Comparison of ENCODE assay signal across 10 mouse cellular contexts in the genomic region with DNA sequence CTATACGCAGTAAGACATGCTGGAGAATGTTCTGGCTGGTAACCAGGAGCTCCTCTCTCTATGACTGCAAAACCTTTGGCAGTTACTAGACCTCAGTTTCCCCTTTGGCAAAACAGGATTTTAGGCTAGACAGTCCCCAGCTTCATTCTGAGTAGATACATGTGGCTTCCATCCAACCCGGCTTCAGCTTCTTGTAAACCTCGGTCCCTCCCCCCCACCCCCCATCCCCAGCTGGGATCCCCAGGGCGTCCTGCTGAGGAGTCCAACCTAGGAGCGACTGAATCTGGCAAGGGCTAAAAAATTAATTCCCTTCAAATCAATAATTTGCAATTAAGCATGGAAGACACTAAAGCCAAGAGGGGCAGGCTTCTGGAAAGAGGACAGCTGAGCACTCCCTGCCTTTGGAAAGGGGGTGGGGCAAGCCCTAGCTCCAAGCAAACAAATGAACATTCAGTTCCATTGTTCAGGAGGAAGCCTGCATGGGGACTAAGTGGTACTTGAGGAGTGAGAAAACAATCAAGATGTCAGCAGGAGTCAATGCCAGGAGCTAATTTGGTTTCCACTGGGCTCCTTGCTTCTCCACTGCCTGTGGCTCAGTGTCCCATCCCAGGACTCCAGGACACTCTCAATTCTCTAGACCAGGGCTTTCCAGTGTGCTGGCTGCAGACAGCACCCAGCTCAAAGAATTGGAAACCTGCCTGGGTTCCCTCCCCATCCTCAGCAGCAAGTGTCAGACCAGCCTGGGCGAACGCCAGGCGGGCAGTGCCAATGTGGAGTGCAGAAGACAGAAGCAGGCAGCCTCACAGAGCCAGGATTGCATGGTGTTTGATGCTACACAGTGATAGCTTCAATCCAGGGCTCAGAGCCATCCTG.
A peak's percentile ranks its signal among the peaks of the same experiment; 100 is the strongest.
DNase-seq lines count a peak whose midpoint lies in the region; ATAC-seq and TF ChIP-seq lines count a peak whose summit lies in the region.
"Had no signal": no experiment of that assay in that cellular context is flagged by ENCODE, and none has a peak within 500 bp of the region (broad histone marks: within the 10 kb centered on the region; RNA-seq: fewer than 3 reads in every experiment).

No protein-coding gene starts in this region.

- no peak overlapping the region for H3K4me2 ChIP-seq in hindbrain, embryonic 14.5 days (replicated peaks)
- H3K4me2 ChIP-seq in intestine, embryonic 16.5 days (ENCODE audit: low read depth, low read length) = no peak overlapping the region
- H3K4me2 ChIP-seq in kidney, embryonic 15.5 days = no peak overlapping the region
- H3K4me2 ChIP-seq: heart, embryonic 13.5 days had no signal

- DNase-seq in Muller cell, postnatal 12 days (ENCODE audit: inconsistent ontology term) = peak; percentile 66
- peak; percentile 20 for DNase-seq in cerebellum, adult 9-10 months
- DNase-seq in frontal cortex, postnatal 10 days (ENCODE audit: low spot score in 2 of 2) = peak; percentile 44 to 54
- peak; percentile 63 for DNase-seq in hindbrain, embryonic 14.5 days (ENCODE audit: low spot score)
- DNase-seq in lung, adult 2 months = peak; percentile 8
- peak; percentile 41 for DNase-seq in right cerebral cortex, postnatal 14 days

- no peak for TF ChIP-seq CTCF in lung, adult 2 months (IDR thresholded peaks at IDR 0.05; ENCODE audit: insufficient read depth, low read length)

- no peak overlapping the region for H3K9ac ChIP-seq in hindbrain, embryonic 14.5 days
- H3K9ac ChIP-seq in intestine, embryonic 16.5 days (ENCODE audit: low read depth, low read length) = no peak overlapping the region
- no peak overlapping the region for H3K9ac ChIP-seq in kidney, embryonic 15.5 days
- H3K9ac ChIP-seq: heart, embryonic 13.5 days had no signal

- no peak for TF ChIP-seq POLR2A in lung, adult 2 months (IDR thresholded peaks at IDR 0.05; ENCODE audit: borderline replicate concordance, extremely low read depth, low read depth, low read length)

- H3K4me3 ChIP-seq in hindbrain, embryonic 14.5 days (replicated peaks; ENCODE audit: low read length) = no peak overlapping the region
- H3K4me3 ChIP-seq in lung, adult 2 months (replicated peaks; ENCODE audit: extremely low read depth, low read depth, low read length) = no peak overlapping the region
- no peak overlapping the region for H3K4me3 ChIP-seq in intestine, embryonic 16.5 days (ENCODE audit: low read length)
- no peak overlapping the region for H3K4me3 ChIP-seq in kidney, embryonic 15.5 days (replicated peaks)
- H3K4me3 ChIP-seq: heart, embryonic 13.5 days had no signal

- peak; percentile 79 for ATAC-seq in hindbrain, embryonic 14.5 days (ENCODE audit: low FRiP score)
- no peak for ATAC-seq in intestine, embryonic 16.5 days
- no peak for ATAC-seq in kidney, embryonic 15.5 days (replicated peaks; ENCODE audit: low FRiP score)

- peak overlapping the region; percentile 66 for H3K27ac ChIP-seq in hindbrain, embryonic 14.5 days
- H3K27ac ChIP-seq in intestine, embryonic 16.5 days (ENCODE audit: low read length) = no peak overlapping the region
- no peak overlapping the region for H3K27ac ChIP-seq in kidney, embryonic 15.5 days
- H3K27ac ChIP-seq: heart, embryonic 13.5 days had no signal

- no peaks in the 10 kb centered on the region for H3K9me3 ChIP-seq in hindbrain, embryonic 14.5 days (ENCODE audit: control insufficient read depth, low read length)
- H3K9me3 ChIP-seq in intestine, embryonic 16.5 days (ENCODE audit: control insufficient read depth, low read length) = no peaks in the 10 kb centered on the region
- H3K9me3 ChIP-seq in kidney, embryonic 15.5 days (replicated peaks) = no peaks in the 10 kb centered on the region
- H3K9me3 ChIP-seq: heart, embryonic 13.5 days had no signal

- 16% methylated on average over 8 of the region's 8 CpGs for WGBS in hindbrain, embryonic 14.5 days
- 39% methylated on average over 8 of the region's 8 CpGs for WGBS in lung, adult 2 months
- WGBS in intestine, embryonic 16.5 days = 39% methylated on average over 8 of the region's 8 CpGs
- WGBS in kidney, embryonic 15.5 days = 49% methylated on average over 8 of the region's 8 CpGs

- H3K4me1 ChIP-seq in hindbrain, embryonic 14.5 days (replicated peaks; ENCODE audit: control insufficient read depth, insufficient read depth, low read length) = peaks cover 17% of the 10 kb centered on the region
- H3K4me1 ChIP-seq in lung, adult 2 months (ENCODE audit: control insufficient read depth, insufficient read depth, low read length) = no peaks in the 10 kb centered on the region; the same call in 1 of the 2 replicates
- H3K4me1 ChIP-seq in intestine, embryonic 16.5 days (ENCODE audit: control insufficient read depth, insufficient read depth, low read length) = peaks cover 4% of the 10 kb centered on the region; the same call in 1 of the 2 replicates
- H3K4me1 ChIP-seq in kidney, embryonic 15.5 days = 0 out of 2 replicates have a peak, but pooled peaks cover 2% of the 10 kb centered on the region

- H3K36me3 ChIP-seq in hindbrain, embryonic 14.5 days (replicated peaks; ENCODE audit: control insufficient read depth, insufficient read depth) = no peaks in the 10 kb centered on the region
- no peaks in the 10 kb centered on the region for H3K36me3 ChIP-seq in intestine, embryonic 16.5 days (ENCODE audit: control insufficient read depth, insufficient read depth, low read length)
- no peaks in the 10 kb centered on the region for H3K36me3 ChIP-seq in kidney, embryonic 15.5 days
- H3K36me3 ChIP-seq: G1E; heart, embryonic 13.5 days had no signal

- H3K27me3 ChIP-seq in hindbrain, embryonic 14.5 days (ENCODE audit: control insufficient read depth, insufficient read depth, low read length) = no peaks in the 10 kb centered on the region
- no peaks in the 10 kb centered on the region for H3K27me3 ChIP-seq in intestine, embryonic 16.5 days (replicated peaks; ENCODE audit: control insufficient read depth, insufficient read depth, low read length)
- no peaks in the 10 kb centered on the region for H3K27me3 ChIP-seq in kidney, embryonic 15.5 days
- H3K27me3 ChIP-seq: heart, embryonic 13.5 days had no signal

Comparison
In these comparisons a context has a peak if more than half of its experiments do, and no peak if none do; other contexts are left out.
1. DNase-seq: peak in every context shown above with its lines; median percentile 66 in Muller cell, postnatal 12 days; 63 in hindbrain, embryonic 14.5 days; 49 in frontal cortex, postnatal 10 days; 41 in right cerebral cortex, postnatal 14 days; 20 in cerebellum, adult 9-10 months; 8 in lung, adult 2 months.